Mouse (Mus musculus): Measurements from ENCODE around the gene Evi2.

- TF ChIP-seq EP300 (IDR thresholded peaks at IDR 0.05; ENCODE audit: low read length) (no peak), USF2 (conservative IDR thresholded peaks at IDR 0.05; ENCODE audit: low read depth, low read length) (no peak), MAFK (IDR thresholded peaks at IDR 0.05; ENCODE audit: insufficient replicate concordance, low read length) (no peak), ELF1 (IDR thresholded peaks at IDR 0.05; ENCODE audit: low read depth, low read length) (no peak), MAX (IDR thresholded peaks at IDR 0.05; ENCODE audit: low read length) (no peak), CTCF (conservative IDR thresholded peaks at IDR 0.05 in 1 of 2, IDR thresholded peaks at IDR 0.05 in 1 of 2; ENCODE audit: low read depth in 2 of 2, low read length in 2 of 2) (no peak), POLR2A (IDR thresholded peaks at IDR 0.05; ENCODE audit: low read depth, low read length) (no peak), BHLHE40 (IDR thresholded peaks at IDR 0.05; ENCODE audit: low read depth, low read length) (no peak)
Measured at GRCm38 (mm10) chr11:79502917-79503316, 27.5 kb downstream of the Evi2 start.

Data from CH12.LX (cell line).